ENCODE assay signal across 11 mouse cellular contexts in genomic region chr17:56547846-56548604, GRCm38 (mm10). TPM values are rescaled to one million over a fixed set of nuclear protein-coding genes. Genes with fewer than 3 reads are reported as not detected.
DNase-seq lines count a peak whose midpoint lies in the region; ATAC-seq and TF ChIP-seq lines count a peak whose summit lies in the region.
"Had no signal": no experiment of that assay in that cellular context is flagged by ENCODE, and none has a peak within 500 bp of the region (broad histone marks: within the 10 kb centered on the region; RNA-seq: fewer than 3 reads in every experiment).

No protein-coding gene starts in this region.

- H3K9me3 ChIP-seq in lung, postnatal 0 days (ENCODE audit: low read length) = no peaks in the 10 kb centered on the region
- no peaks in the 10 kb centered on the region for H3K9me3 ChIP-seq in forebrain, embryonic 10.5 days
- H3K9me3 ChIP-seq in midbrain, embryonic 14.5 days (ENCODE audit: control insufficient read depth, low read length) = no peaks in the 10 kb centered on the region

- TF ChIP-seq CTCF in lung, postnatal 0 days (IDR thresholded peaks at IDR 0.05) = peak; percentile 37

- no peaks in the 10 kb centered on the region for H3K27me3 ChIP-seq in lung, postnatal 0 days (replicated peaks; ENCODE audit: insufficient read depth, low read length)
- H3K27me3 ChIP-seq in forebrain, embryonic 10.5 days (ENCODE audit: poor library complexity, severe bottlenecking) = no peaks in the 10 kb centered on the region
- no peaks in the 10 kb centered on the region for H3K27me3 ChIP-seq in midbrain, embryonic 14.5 days (ENCODE audit: control insufficient read depth, insufficient read depth, low read length)

- no peaks in the 10 kb centered on the region for H3K36me3 ChIP-seq in lung, postnatal 0 days (ENCODE audit: insufficient read depth, low read length)
- no peaks in the 10 kb centered on the region for H3K36me3 ChIP-seq in forebrain, embryonic 10.5 days (replicated peaks)
- no peaks in the 10 kb centered on the region for H3K36me3 ChIP-seq in midbrain, embryonic 14.5 days (ENCODE audit: control insufficient read depth, insufficient read depth, low read length)

- H3K4me2 ChIP-seq in lung, postnatal 0 days (replicated peaks; ENCODE audit: low read depth, low read length) = no peak overlapping the region
- no peak overlapping the region for H3K4me2 ChIP-seq in midbrain, embryonic 14.5 days (ENCODE audit: low read length)

- TF ChIP-seq EP300 in lung, postnatal 0 days (IDR thresholded peaks at IDR 0.05) = no peak

- WGBS in lung, postnatal 0 days = 61% methylated on average over 9 of the region's 9 CpGs
- WGBS in forebrain, embryonic 10.5 days = 78% methylated on average over 9 of the region's 9 CpGs
- WGBS in midbrain, embryonic 14.5 days = 63% methylated on average over 9 of the region's 9 CpGs

- no peak overlapping the region for H3K4me3 ChIP-seq in lung, postnatal 0 days (ENCODE audit: low read depth, low read length)
- H3K4me3 ChIP-seq in forebrain, embryonic 10.5 days = no peak overlapping the region
- H3K4me3 ChIP-seq in midbrain, embryonic 14.5 days (replicated peaks; ENCODE audit: low read depth, low read length) = no peak overlapping the region

- DNase-seq in gastrocnemius, postnatal 10 days = peak; percentile 9
- DNase-seq in gastrocnemius, adult 18-20 months (ENCODE audit: low spot score) = no peak
- DNase-seq in lung, postnatal 0 days (ENCODE audit: low spot score) = no peak
- no peak for DNase-seq in lung, postnatal 36 days
- DNase-seq in forebrain, embryonic 10.5 days (ENCODE audit: extremely low spot score, low spot score) = no peak
- DNase-seq in midbrain, embryonic 14.5 days = no peak
- DNase-seq in ovary, postnatal 14 days (ENCODE audit: low spot score) = no peak
- DNase-seq in adrenal gland, adult 8-10 months = no peak
- DNase-seq: thymus, postnatal 25 days had no signal

- H3K4me1 ChIP-seq in lung, postnatal 0 days (ENCODE audit: insufficient read depth, low read depth, low read length) = no peaks in the 10 kb centered on the region
- peaks cover 74% of the 10 kb centered on the region for H3K4me1 ChIP-seq in forebrain, embryonic 10.5 days
- H3K4me1 ChIP-seq in midbrain, embryonic 14.5 days (ENCODE audit: control insufficient read depth, insufficient read depth, low read length) = peaks cover 39% of the 10 kb centered on the region

- ATAC-seq in lung, postnatal 0 days = no peak
- ATAC-seq in midbrain, embryonic 14.5 days (ENCODE audit: low FRiP score, low TSS enrichment) = no peak

- H3K9ac ChIP-seq in lung, postnatal 0 days (replicated peaks; ENCODE audit: low read depth) = no peak overlapping the region
- H3K9ac ChIP-seq in midbrain, embryonic 14.5 days (replicated peaks; ENCODE audit: low read length) = no peak overlapping the region

- no peak overlapping the region for H3K27ac ChIP-seq in lung, postnatal 0 days (ENCODE audit: low read length)
- H3K27ac ChIP-seq in forebrain, embryonic 10.5 days = peak overlapping the region; percentile 21; the same call in 1 of the 2 replicates
- H3K27ac ChIP-seq in midbrain, embryonic 14.5 days (replicated peaks; ENCODE audit: low read depth, low read length) = 0 out of 2 replicates have a peak overlapping the region, but pooled peaks have one; percentile 26
- H3K27ac ChIP-seq: macrophage had no signal

RNA-seq across cellular contexts. Expression of gene Gm20219, which starts 6.2 kb away (rescaled TPM):
- total RNA-seq in gastrocnemius, postnatal 10 days (2021) = 1 to 10 TPM in 1 of 2 experiments, under 1 TPM in 1; 0.31 to 1.2 TPM
- under 1 TPM; 0.28 to 0.84 TPM for total RNA-seq in gastrocnemius, adult 18-20 months (2021)
- 3.5 and 3.8 TPM in 2 replicates for polyA plus RNA-seq in lung, postnatal 0 days (2015; fragmentation: Nextera tagmentation; extraction: Ambion mirVana)
- 1.1 and 1.3 TPM in 2 replicates for polyA plus RNA-seq in forebrain, embryonic 10.5 days (2016; fragmentation: Nextera tagmentation; extraction: Ambion mirVana)
- polyA plus RNA-seq in midbrain, embryonic 14.5 days (2014; fragmentation: Nextera tagmentation; extraction: Ambion mirVana) = 0.95 and 1.2 TPM in 2 replicates
- 1 to 10 TPM in 2 of 4 experiments, under 1 TPM in 2; 0.73 to 2.1 (median 1.1) TPM for total RNA-seq in adrenal gland, adult 8-10 months (2022)

RNA-seq across cellular contexts. Expression of gene Znrf4, which starts 35.8 kb away (rescaled TPM):
- total RNA-seq in gastrocnemius, postnatal 10 days (2021) = not detected
- total RNA-seq in gastrocnemius, adult 18-20 months (2021) = not detected
- not detected in 2 replicates for polyA plus RNA-seq in lung, postnatal 0 days (2015; fragmentation: Nextera tagmentation; extraction: Ambion mirVana)
- not detected in 2 replicates for polyA plus RNA-seq in forebrain, embryonic 10.5 days (2016; fragmentation: Nextera tagmentation; extraction: Ambion mirVana)
- not detected in 2 replicates for polyA plus RNA-seq in midbrain, embryonic 14.5 days (2014; fragmentation: Nextera tagmentation; extraction: Ambion mirVana)
- not detected for total RNA-seq in adrenal gland, adult 8-10 months (2022)
- total RNA-seq: layer of hippocampus, postnatal 36 days had no signal
- polyA plus RNA-seq: macrophage had no signal

RNA-seq across cellular contexts. Expression of gene Safb2, which starts 36.4 kb away (rescaled TPM):
- 10 to 100 TPM; 38.6 to 55.9 TPM for total RNA-seq in gastrocnemius, postnatal 10 days (2021)
- 10 to 100 TPM; 28.5 to 30.1 TPM for total RNA-seq in gastrocnemius, adult 18-20 months (2021)
- 36.8 and 39.8 TPM in 2 replicates for polyA plus RNA-seq in lung, postnatal 0 days (2015; fragmentation: Nextera tagmentation; extraction: Ambion mirVana)
- polyA plus RNA-seq in forebrain, embryonic 10.5 days (2016; fragmentation: Nextera tagmentation; extraction: Ambion mirVana) = 84.0 and 85.7 TPM in 2 replicates
- polyA plus RNA-seq in midbrain, embryonic 14.5 days (2014; fragmentation: Nextera tagmentation; extraction: Ambion mirVana) = 43.0 and 51.4 TPM in 2 replicates
- total RNA-seq in adrenal gland, adult 8-10 months (2022) = 100 to 1,000 TPM in 3 of 4 experiments, 10 to 100 TPM in 1; 79.7 to 193 (median 154) TPM

RNA-seq across cellular contexts. Expression of gene Safb, which starts 36.6 kb away (rescaled TPM):
- 10 to 100 TPM; 57.1 to 69.2 TPM for total RNA-seq in gastrocnemius, postnatal 10 days (2021)
- 10 to 100 TPM; 39.2 to 49.7 TPM for total RNA-seq in gastrocnemius, adult 18-20 months (2021)
- polyA plus RNA-seq in lung, postnatal 0 days (2015; fragmentation: Nextera tagmentation; extraction: Ambion mirVana) = 43.4 and 47.1 TPM in 2 replicates
- 160 and 172 TPM in 2 replicates for polyA plus RNA-seq in forebrain, embryonic 10.5 days (2016; fragmentation: Nextera tagmentation; extraction: Ambion mirVana)
- 79.2 and 89.6 TPM in 2 replicates for polyA plus RNA-seq in midbrain, embryonic 14.5 days (2014; fragmentation: Nextera tagmentation; extraction: Ambion mirVana)
- 100 to 1,000 TPM in 3 of 4 experiments, 10 to 100 TPM in 1; 87.8 to 184 (median 132) TPM for total RNA-seq in adrenal gland, adult 8-10 months (2022)
